Mouse (Mus musculus) liver, postnatal 0 days (tissue): ENCODE data around the gene Styxl1.

Experiments
- CTCF ChIP-seq: sonication (generic); IDR thresholded peaks from 2 replicates; pipeline ENCODE4 v1.5.1; 2016; ENCODE audit warnings: antibody characterized with exemption, low read depth
- EP300 ChIP-seq: IDR thresholded peaks from 2 replicates; pipeline ENCODE4 v1.6.1; 2016; ENCODE audit warnings: antibody characterized with exemption, low read depth, mild to moderate bottlenecking

DNA sequence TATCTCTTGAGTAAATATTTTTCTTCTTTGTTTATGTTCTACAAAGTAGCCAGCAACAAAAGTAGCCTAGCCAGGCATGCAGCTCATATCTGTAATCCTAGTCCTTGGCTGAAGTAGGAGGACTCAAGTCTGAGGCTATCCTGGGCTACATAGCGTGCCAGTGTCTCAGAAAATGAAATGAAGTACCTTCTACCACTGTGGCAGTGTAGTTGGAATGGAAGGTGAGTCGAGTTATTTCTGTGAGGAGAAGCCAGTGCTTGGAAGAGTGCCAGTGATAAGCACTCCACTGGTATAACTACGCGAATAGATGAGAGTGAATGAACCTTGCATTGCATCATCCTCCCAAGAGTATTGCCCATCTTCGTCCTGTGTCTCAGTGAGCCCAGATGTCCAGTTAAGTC is 80.5 kb downstream of the Styxl1 start:
- no peak for TF ChIP-seq CTCF
- no peak for TF ChIP-seq EP300
